Mouse (Mus musculus): ENCODE data around the gene Gng12. TPM values are rescaled to one million over a fixed set of nuclear protein-coding genes. Genes with fewer than 3 reads are reported as not detected.
A peak's percentile ranks its signal among the peaks of the same experiment; 100 is the strongest.
"Not testable (repeated sequence)": the region's sequence is repeated elsewhere in the genome, so short reads cannot be mapped to it uniquely, and the experiment has no call there.

Gng12 gene
- polyA plus RNA-seq, 1 experiment from 2014 or later, result 55.1 TPM

DNA sequence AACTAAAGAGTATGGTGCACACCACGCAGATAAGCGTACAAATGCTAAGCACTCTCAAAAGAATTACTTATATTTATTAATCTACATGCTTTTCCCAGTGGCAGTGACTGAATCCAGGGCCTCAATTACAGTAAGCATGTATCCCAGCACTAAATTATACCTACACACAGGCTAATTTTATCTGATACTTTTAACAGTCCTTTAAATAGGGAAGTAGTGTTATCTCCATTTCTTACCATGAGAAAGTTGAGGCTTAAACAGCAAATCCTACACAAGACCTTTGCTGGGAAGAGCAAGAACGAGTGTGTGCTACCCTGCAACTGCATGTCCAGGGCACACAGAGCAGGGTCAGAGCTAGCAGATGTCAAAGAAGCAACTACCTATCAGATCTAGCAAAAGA lies 113.7 kb downstream of the Gng12 start:
- Histone ChIP-seq H3K4me3 (no peak overlapping the region), H3K4me1 (replicated peaks) (no peaks in the 10 kb centered on the region; the same call in 1 of the 2 replicates), H3K36me3 (no peaks in the 10 kb centered on the region), H3K9me3 (no peaks in the 10 kb centered on the region), H3K9ac (no peak overlapping the region), H3K27ac (replicated peaks) (no peak overlapping the region), H3K27me3 (no peaks in the 10 kb centered on the region), H3K4me2 (no peak overlapping the region)
- WGBS, result 90% methylated on average over 3 of the region's 3 CpGs
- ATAC-seq (ENCODE audit: low FRiP score, low read depth), result no peak

GRCm38 (mm10) chr6:67010370-67011216 lies 114.4 kb downstream of the Gng12 start:
- ATAC-seq (ENCODE audit: low FRiP score, low read depth), result peak; percentile 77
- WGBS, result 48% methylated on average over 7 of the region's 7 CpGs
- Histone ChIP-seq H3K4me2 (no peak overlapping the region), H3K4me3 (no peak overlapping the region), H3K9ac (no peak overlapping the region), H3K27ac (replicated peaks) (peak overlapping the region; percentile 26; the same call in 1 of the 2 replicates), H3K4me1 (replicated peaks) (no peaks in the 10 kb centered on the region; the same call in 1 of the 2 replicates), H3K9me3 (no peaks in the 10 kb centered on the region), H3K27me3 (no peaks in the 10 kb centered on the region), H3K36me3 (no peaks in the 10 kb centered on the region)

DNA sequence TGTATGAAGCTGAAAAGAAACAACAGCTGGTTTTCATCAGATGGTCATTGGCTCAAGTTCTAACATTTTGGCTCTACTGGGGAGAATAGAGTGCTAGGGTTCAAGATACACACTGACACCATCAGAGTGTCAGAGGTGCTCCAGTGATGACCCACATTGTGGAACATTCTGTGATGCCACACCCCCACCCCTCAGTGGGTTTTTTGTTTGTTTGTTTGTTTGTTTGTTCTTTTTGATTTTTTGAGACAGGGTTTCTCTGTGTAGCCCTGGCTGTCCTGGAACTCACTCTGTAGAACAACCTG lies 115.0 kb downstream of the Gng12 start:
- Histone ChIP-seq H3K9me3 (no peaks in the 10 kb centered on the region), H3K27me3 (no peaks in the 10 kb centered on the region), H3K27ac (replicated peaks) (no peak overlapping the region), H3K36me3 (no peaks in the 10 kb centered on the region), H3K4me2 (no peak overlapping the region), H3K4me1 (replicated peaks) (no peaks in the 10 kb centered on the region; the same call in 1 of the 2 replicates), H3K4me3 (no peak overlapping the region), H3K9ac (no peak overlapping the region)
- no peak for ATAC-seq (ENCODE audit: low FRiP score, low read depth)

DNA sequence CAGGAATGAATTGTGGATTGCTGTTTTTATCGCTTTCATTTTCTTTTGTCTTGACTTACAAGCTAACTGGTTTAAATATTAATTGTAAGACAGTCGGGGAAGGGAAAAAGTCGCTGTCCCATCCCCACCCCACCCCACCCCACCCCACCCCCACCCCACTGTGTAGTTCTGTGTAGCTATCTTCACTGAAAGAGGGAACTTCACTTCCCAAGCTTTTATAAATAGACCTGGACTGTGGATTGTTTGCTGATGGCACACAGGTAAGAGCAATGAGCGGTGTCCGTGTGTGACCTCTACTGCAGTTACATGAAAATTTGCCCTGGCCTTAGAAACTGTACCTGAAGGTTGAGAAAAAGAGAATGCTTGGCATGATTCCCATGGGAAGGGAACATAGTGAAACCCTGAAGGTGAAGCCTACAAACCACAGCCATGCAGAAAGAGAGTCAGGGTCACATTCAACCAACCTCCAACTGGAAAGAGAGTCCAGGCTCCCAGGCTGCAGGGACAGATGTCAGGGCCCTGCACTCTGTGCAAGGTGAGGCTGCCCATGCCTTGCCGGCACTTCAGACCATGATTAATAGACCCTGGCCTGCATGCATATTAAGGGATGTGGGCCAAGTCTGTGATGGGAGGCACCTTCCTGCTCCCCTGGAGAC lies 117.2 kb downstream of the Gng12 start:
- H3K36me3 ChIP-seq, result no peaks in the 10 kb centered on the region
- H3K9me3 ChIP-seq, result no peaks in the 10 kb centered on the region
- H3K27ac ChIP-seq (replicated peaks), result no peak overlapping the region
- ATAC-seq (ENCODE audit: low FRiP score, low read depth), result no peak
- H3K4me3 ChIP-seq, result no peak overlapping the region
- no peak overlapping the region for H3K9ac ChIP-seq
- H3K4me2 ChIP-seq, result no peak overlapping the region
- H3K27me3 ChIP-seq, result no peaks in the 10 kb centered on the region
- H3K4me1 ChIP-seq (replicated peaks), result no peaks in the 10 kb centered on the region; the same call in 1 of the 2 replicates
- WGBS, result 86% methylated on average over 6 of the region's 6 CpGs

GRCm38 (mm10) chr6:67013949-67014678 lies 117.9 kb downstream of the Gng12 start:
- Histone ChIP-seq H3K36me3 (no peaks in the 10 kb centered on the region), H3K9ac (no peak overlapping the region), H3K4me3 (no peak overlapping the region), H3K9me3 (no peaks in the 10 kb centered on the region), H3K4me2 (no peak overlapping the region), H3K4me1 (replicated peaks) (no peaks in the 10 kb centered on the region; the same call in 1 of the 2 replicates), H3K27ac (replicated peaks) (no peak overlapping the region), H3K27me3 (no peaks in the 10 kb centered on the region)
- ATAC-seq (ENCODE audit: low FRiP score, low read depth), result no peak
- 90% methylated on average over 9 of the region's 9 CpGs for WGBS

DNA sequence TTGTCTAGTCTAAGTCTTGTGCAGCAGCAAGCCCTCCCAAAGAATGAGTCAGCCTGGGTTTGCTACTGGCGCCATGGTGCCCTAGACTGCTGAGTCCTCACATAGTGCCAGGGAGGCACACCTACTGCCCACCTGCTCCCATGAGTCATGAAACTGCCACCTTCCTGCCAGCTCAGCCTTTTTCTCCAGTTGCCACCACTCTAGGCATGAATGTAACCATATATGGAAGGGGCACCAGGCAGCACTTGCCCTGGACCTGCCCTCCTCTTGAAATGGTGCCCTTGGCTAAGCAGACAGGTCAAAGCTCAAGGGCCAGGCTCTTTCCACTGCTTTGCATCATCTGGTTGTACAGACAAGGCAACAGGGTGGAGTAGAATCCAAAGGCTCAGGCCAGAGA lies 118.5 kb downstream of the Gng12 start:
- Histone ChIP-seq H3K9me3 (no peaks in the 10 kb centered on the region), H3K36me3 (no peaks in the 10 kb centered on the region), H3K4me3 (no peak overlapping the region), H3K4me1 (replicated peaks) (no peaks in the 10 kb centered on the region; the same call in 1 of the 2 replicates), H3K4me2 (no peak overlapping the region), H3K27me3 (no peaks in the 10 kb centered on the region), H3K27ac (replicated peaks) (no peak overlapping the region), H3K9ac (no peak overlapping the region)
- 96% methylated on average over 1 of the region's 1 CpGs for WGBS
- ATAC-seq (ENCODE audit: low FRiP score, low read depth), result no peak

DNA sequence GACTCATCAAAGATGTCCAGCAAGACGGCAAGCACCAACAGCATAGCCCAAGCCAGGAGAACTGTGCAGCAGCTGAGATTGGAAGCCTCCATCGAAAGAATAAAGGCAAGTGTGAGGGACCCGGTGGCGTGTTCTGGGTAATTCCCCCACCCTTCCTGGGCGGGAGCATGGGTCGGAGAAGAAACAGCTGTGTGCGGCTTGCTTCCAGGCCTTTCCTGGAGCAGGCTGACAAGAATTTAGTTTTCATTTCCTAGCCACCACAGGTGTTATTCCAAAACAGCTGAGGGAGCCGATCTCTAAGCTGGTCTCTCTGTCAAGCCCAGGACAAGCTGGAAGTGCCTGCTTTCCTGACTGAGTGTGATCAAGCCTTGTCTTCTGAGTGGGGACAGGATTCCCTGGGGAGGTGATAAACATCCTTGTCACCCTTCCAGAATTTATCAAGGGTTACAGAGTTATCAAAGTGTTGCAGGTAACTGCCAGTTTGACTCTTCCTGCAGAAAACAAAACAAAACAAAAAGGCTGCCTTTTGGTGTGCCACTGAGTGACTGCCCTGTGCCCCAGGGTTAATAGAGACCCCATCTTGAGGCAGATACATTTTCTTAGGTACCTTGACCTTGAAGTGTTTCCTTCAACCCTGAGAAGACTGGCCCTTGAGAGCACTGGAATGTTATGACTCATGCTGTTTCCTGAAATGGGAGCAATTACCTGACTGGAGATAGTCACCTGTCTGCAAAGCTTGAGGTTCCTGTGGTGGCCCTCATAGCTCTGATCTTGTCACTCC lies 119.7 kb downstream of the Gng12 start:
- no peak overlapping the region for H3K4me3 ChIP-seq

GRCm38 (mm10) chr6:67016520-67017111 lies 120.4 kb downstream of the Gng12 start:
- Histone ChIP-seq H3K4me3 (no peak overlapping the region), H3K9me3 (no peaks in the 10 kb centered on the region), H3K27me3 (no peaks in the 10 kb centered on the region), H3K4me1 (replicated peaks) (no peaks in the 10 kb centered on the region), H3K4me2 (no peak overlapping the region), H3K27ac (replicated peaks) (no peak overlapping the region), H3K36me3 (no peaks in the 10 kb centered on the region), H3K9ac (no peak overlapping the region)
- no peak for ATAC-seq (ENCODE audit: low FRiP score, low read depth)
- WGBS, result 68% methylated on average over 7 of the region's 7 CpGs

More for the DNA sequence above, 119.7 kb downstream of the Gng12 start:
- H3K36me3 ChIP-seq, result no peaks in the 10 kb centered on the region
- H3K27me3 ChIP-seq, result no peaks in the 10 kb centered on the region
- 85% methylated on average over 8 of the region's 8 CpGs for WGBS
- no peak overlapping the region for H3K4me2 ChIP-seq
- no peaks in the 10 kb centered on the region for H3K9me3 ChIP-seq
- no peak overlapping the region for H3K27ac ChIP-seq (replicated peaks)
- no peak overlapping the region for H3K9ac ChIP-seq
- no peaks in the 10 kb centered on the region for H3K4me1 ChIP-seq (replicated peaks)
- no peak for ATAC-seq (ENCODE audit: low FRiP score, low read depth)

- Histone ChIP-seq H3K27ac (replicated peaks) (no peak overlapping the region), H3K9ac (no peak overlapping the region), H3K4me1 (replicated peaks) (no peaks in the 10 kb centered on the region), H3K4me3 (no peak overlapping the region), H3K9me3 (no peaks in the 10 kb centered on the region), H3K4me2 (no peak overlapping the region), H3K27me3 (no peaks in the 10 kb centered on the region), H3K36me3 (no peaks in the 10 kb centered on the region)
- no peak for ATAC-seq (ENCODE audit: low FRiP score, low read depth)
- 71% methylated on average over 4 of the region's 4 CpGs for WGBS
These were observed 122.2 kb downstream of the Gng12 start for GRCm38 (mm10) chr6:67018365-67018764.

- not testable (repeated sequence) for ATAC-seq (ENCODE audit: low FRiP score, low read depth); H3K4me2 ChIP-seq; H3K4me1 ChIP-seq (replicated peaks); H3K4me3 ChIP-seq; H3K27ac ChIP-seq (replicated peaks); H3K36me3 ChIP-seq; H3K27me3 ChIP-seq; H3K9ac ChIP-seq; H3K9me3 ChIP-seq
- WGBS, result 87% methylated on average over 7 of the region's 7 CpGs
These were observed 122.8 kb downstream of the Gng12 start for GRCm38 (mm10) chr6:67019001-67019400.

- H3K4me2 ChIP-seq, result no peak overlapping the region
- H3K36me3 ChIP-seq, result no peaks in the 10 kb centered on the region
- no peaks in the 10 kb centered on the region for H3K9me3 ChIP-seq
- 88% methylated on average over 5 of the region's 5 CpGs for WGBS
- no peak for ATAC-seq (ENCODE audit: low FRiP score, low read depth)
- no peaks in the 10 kb centered on the region for H3K27me3 ChIP-seq
- no peaks in the 10 kb centered on the region for H3K4me1 ChIP-seq (replicated peaks)
- no peak overlapping the region for H3K9ac ChIP-seq
- no peak overlapping the region for H3K27ac ChIP-seq (replicated peaks)
- H3K4me3 ChIP-seq, result no peak overlapping the region
These were observed 125.1 kb downstream of the Gng12 start for GRCm38 (mm10) chr6:67021308-67021707.

Data from hindbrain, embryonic 15.5 days (tissue).